30 mouse cellular contexts compared by ENCODE assay signal in genomic region chr3:136086431-136086830, GRCm38 (mm10).
DNase-seq lines count a peak whose midpoint lies in the region; ATAC-seq lines count a peak whose summit lies in the region.
"Had no signal": no experiment of that assay in that cellular context is flagged by ENCODE, and none has a peak within 500 bp of the region (broad histone marks: within the 10 kb centered on the region; RNA-seq: fewer than 3 reads in every experiment).

No protein-coding gene starts in this region.

- no peaks in the 10 kb centered on the region for H3K36me3 ChIP-seq in forebrain, embryonic 11.5 days (ENCODE audit: control insufficient read depth, insufficient read depth, low read length)
- H3K36me3 ChIP-seq: forebrain, embryonic 12.5 days; heart, embryonic 12.5 days; intestine, embryonic 15.5 days; neural tube, embryonic 15.5 days had no signal

- H3K9me3 ChIP-seq in forebrain, embryonic 11.5 days (ENCODE audit: control insufficient read depth, low read length) = no peaks in the 10 kb centered on the region
- H3K9me3 ChIP-seq: forebrain, embryonic 12.5 days; heart, embryonic 12.5 days; intestine, embryonic 15.5 days; neural tube, embryonic 15.5 days had no signal

- H3K27ac ChIP-seq in forebrain, embryonic 11.5 days (ENCODE audit: low read depth, low read length) = no peak overlapping the region
- H3K27ac ChIP-seq: forebrain, embryonic 12.5 days; intestine, embryonic 15.5 days; kidney, postnatal 0 days; liver, embryonic 14.5 days; neural tube, embryonic 15.5 days had no signal

- H3K9ac ChIP-seq in forebrain, embryonic 11.5 days (ENCODE audit: low read length) = no peak overlapping the region
- H3K9ac ChIP-seq: forebrain, embryonic 12.5 days; heart, embryonic 12.5 days; intestine, embryonic 15.5 days; liver, embryonic 14.5 days; neural tube, embryonic 15.5 days had no signal

- H3K4me2 ChIP-seq in forebrain, embryonic 11.5 days (ENCODE audit: low read depth, low read length, severe bottlenecking) = no peak overlapping the region
- H3K4me2 ChIP-seq: forebrain, embryonic 12.5 days; heart, embryonic 12.5 days; intestine, embryonic 15.5 days; neural tube, embryonic 15.5 days had no signal

- H3K4me1 ChIP-seq in forebrain, embryonic 11.5 days (replicated peaks; ENCODE audit: control insufficient read depth, insufficient read depth, low read length) = no peaks in the 10 kb centered on the region
- H3K4me1 ChIP-seq: forebrain, embryonic 12.5 days; heart, embryonic 12.5 days; neural tube, embryonic 15.5 days had no signal

- no peaks in the 10 kb centered on the region for H3K27me3 ChIP-seq in forebrain, embryonic 11.5 days (ENCODE audit: control insufficient read depth, insufficient read depth, low read length)
- H3K27me3 ChIP-seq: CH12.LX; forebrain, embryonic 12.5 days; heart, embryonic 12.5 days; intestine, embryonic 15.5 days; neural tube, embryonic 15.5 days; Patski had no signal

- no peak overlapping the region for H3K4me3 ChIP-seq in forebrain, embryonic 11.5 days (ENCODE audit: low read depth, low read length)
- H3K4me3 ChIP-seq: erythroblast, embryonic 14.5 days; forebrain, embryonic 12.5 days; heart, embryonic 12.5 days; intestine, embryonic 15.5 days; neural tube, embryonic 15.5 days had no signal

- ATAC-seq in activated CD4-positive, CD25-positive, alpha-beta regulatory T cell, adult 4 months = peak; percentile 67
- peak; percentile 70 for ATAC-seq in megakaryocyte, adult 5-6 weeks (ENCODE audit: poor library complexity, severe bottlenecking)
- ATAC-seq in neutrophil, adult 5-6 weeks (ENCODE audit: extremely low read depth, insufficient number of reproducible peaks, low FRiP score, poor library complexity, severe bottlenecking) = 0 out of 2 replicates have a peak, but pooled peaks have one; percentile 26
- no peak for ATAC-seq in forebrain, embryonic 11.5 days (replicated peaks; ENCODE audit: low FRiP score)
- ATAC-seq: hindbrain, embryonic 16.5 days; intestine, embryonic 15.5 days; Patski had no signal

- DNase-seq in CD4-positive helper T cell, adult 2 months (ENCODE audit: low read depth, low spot score) = peak; percentile 9
- DNase-seq in adrenal gland, postnatal 25 days = no peak
- no peak for DNase-seq in forebrain, embryonic 11.5 days (ENCODE audit: low spot score)
- DNase-seq in lung, postnatal 4 days = no peak
- DNase-seq: adrenal gland, postnatal 14 days; gastrocnemius, postnatal 25 days; heart, adult 18-20 months; heart, postnatal 4 days; kidney, adult 8-10 months; kidney, postnatal 4 days; liver; lung, adult 2 months; lung, postnatal 10 days; midbrain, embryonic 14.5 days; right cerebral cortex, postnatal 4 days; thymus, adult 2 months; thymus, postnatal 36 days had no signal

- WGBS in forebrain, embryonic 11.5 days = 83% methylated on average over 5 of the region's 5 CpGs
